Mouse (Mus musculus) T-helper 2 cell (primary cell): ENCODE results near the gene Slc43a1.
"Not testable (repeated sequence)": the region's sequence is repeated elsewhere in the genome, so short reads cannot be mapped to it uniquely, and the experiment has no call there.

Experiments
- in situ Hi-C: fragments of 300-600 bp; cut with MboI, MseI; formaldehyde crosslinking; loops from one replicate; pipeline ENCODE4 v1.15.1; 2025; ENCODE audit warnings: high pct_unique_total_duplicates

The Slc43a1 gene

DNA sequence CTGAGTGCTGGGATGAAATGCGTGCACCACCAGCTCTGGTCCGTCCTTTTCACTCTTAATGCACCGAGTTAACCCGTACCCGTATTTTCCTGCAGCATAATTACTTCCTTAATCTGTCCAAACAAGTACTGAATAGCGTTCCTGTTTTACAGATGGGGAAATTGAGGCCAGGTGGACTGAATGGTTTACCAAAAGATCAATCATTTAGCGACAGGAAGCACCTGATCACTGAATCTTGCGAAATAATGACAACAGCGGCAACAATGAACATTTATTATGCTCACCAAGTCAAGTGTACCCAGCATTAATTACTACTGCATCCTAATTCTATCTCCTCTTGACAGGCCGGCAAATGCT lies at the start of gene Slc43a1:
TSS of gene Slc43a1 (plus strand) at position 258 of the 357 bp plus-strand sequence.
- in situ Hi-C loops: loop anchor here (5.0 to 10.0 kb wide), 2 partner anchors 46 to 199 kb away; partner anchors contain the start of genes P2rx3, Rtn4rl2 and Ssrp1

DNA sequence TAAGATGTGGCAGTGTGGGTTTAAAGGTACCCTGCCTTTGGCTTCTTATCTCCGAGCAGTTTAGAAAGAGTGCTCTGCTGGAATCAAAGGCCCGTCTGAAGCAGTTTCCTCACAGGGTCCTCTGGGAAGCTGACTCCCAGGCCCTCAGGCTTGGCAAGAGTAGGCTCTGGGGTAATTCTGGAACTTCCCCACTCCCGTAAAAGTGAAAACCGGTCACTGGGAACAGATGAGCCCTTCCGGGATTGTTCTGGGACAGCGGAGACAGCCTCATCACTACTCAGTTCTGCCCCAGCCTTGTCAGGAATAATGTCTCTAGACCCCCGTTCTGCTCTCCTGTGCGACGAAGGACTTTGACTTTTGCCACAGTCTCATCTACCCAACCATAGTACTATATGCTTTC lies 48.2 kb upstream of the Slc43a1 start:
- in situ Hi-C loops: no loop called here

DNA sequence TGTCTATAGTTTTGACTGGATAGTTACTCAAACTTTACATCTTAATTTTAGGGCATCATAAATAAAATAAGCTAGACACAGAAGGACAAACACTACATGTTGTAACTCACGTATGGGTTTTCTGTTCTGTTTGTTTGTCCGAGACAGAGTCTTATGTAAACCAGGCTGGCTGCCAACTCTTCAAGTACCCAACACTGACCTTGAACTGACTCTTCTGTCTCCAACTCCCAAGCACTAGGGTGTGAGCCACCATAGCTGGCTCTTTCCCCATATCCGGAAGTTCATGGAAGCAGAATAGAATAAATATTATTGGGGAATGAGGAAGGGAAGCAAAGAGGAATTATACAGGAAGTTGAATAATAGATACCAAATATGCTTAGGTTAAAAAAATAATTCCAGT lies 46.1 kb upstream of the Slc43a1 start:
- in situ Hi-C loops: no loop called here

DNA sequence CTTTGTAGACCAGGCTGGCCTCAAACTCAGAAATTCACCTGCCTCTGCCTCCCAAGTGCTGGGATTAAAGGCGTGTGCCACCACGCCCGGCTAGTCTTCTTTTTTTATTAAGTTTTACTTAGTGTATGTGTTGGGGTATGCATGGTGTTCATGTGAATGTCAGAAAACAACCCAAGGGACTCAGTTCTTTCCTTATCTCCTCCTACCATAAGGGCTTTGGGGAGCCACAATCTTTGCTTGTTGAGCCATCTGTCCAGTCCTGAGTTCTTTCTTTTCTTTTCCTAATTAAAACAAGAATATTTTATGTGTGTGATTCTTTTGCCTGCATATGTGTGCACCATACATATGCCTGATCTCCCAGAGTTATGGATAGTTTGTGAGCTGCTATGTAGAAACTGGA lies 45.5 kb upstream of the Slc43a1 start:
- in situ Hi-C loops: no loop called here

DNA sequence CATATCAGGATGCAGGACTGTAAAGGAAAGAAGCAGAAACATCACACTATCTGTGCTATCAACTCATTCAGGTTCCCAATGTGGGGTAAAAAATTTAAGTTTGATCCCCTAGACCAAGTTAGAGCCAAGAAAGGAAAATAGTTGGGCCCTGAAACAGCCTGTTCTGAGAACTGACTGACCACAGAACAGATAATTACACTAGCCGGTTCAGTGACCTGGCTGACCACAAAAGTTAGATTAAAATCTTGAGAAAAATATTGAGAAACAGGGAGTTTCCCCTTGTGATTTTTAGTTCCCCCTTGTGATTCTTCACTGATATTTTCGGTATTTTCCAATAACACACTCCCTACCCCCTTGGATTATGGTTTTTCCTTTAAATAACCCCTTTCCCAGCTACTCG lies 44.8 kb upstream of the Slc43a1 start:
- in situ Hi-C loops: no loop called here

DNA sequence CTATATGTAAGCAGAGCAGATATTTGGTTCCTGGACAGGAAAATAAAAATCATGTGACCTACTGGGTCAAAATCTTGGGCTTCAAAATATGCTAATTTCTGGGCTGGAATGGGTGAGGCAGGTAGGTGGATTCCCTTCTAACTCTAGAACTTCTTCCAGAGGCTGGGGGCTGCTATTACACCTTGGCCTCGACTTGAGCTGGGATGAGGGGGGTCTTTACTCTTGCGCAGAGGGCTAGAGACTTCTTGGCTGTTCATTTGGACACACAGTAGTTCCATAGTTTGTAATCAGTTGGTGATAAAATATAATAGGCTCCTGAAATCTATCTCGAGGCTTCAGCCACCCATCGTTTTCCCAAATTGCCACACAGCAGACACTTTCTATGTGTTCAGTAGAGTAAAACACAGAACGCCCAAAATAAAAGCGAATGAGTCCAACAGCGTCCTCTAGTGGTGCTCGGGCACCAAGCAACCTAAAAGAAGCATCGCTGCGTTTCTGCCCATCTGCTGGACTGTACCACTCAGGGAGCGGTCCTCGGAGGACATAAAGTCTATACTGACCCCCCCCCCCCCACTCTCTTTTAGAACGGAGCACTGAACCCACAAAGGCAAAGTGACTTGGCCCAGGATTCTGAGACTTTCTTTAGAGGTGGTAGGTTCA lies 40.7 kb upstream of the Slc43a1 start:
- in situ Hi-C loops: no loop called here

DNA sequence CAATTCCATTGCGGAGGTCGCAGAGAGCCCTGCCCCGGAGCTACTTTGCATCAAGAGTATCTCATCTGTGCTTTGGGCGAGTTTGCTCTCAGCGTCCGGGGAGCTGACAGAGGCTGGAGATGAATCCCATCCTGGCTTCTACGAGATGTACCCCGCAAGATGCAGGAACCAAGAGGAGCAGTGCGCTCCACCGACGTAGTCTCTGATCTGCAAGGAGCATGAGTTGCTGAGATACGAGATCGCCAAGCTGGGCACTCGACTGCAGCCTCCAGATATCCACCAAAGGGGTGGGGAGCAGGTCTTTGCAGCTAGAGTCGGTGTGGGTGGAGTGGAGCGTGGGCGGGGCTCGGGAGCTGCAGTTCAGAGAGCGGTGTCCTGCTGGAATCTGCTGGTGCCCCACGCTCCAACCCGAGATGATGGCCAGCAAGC lies 40.1 kb upstream of the Slc43a1 start, which contains the start of gene Ube2l6:
TSS of gene Ube2l6 (plus strand) at position 336 of the 429 bp plus-strand sequence.
- in situ Hi-C loops: no loop called here

DNA sequence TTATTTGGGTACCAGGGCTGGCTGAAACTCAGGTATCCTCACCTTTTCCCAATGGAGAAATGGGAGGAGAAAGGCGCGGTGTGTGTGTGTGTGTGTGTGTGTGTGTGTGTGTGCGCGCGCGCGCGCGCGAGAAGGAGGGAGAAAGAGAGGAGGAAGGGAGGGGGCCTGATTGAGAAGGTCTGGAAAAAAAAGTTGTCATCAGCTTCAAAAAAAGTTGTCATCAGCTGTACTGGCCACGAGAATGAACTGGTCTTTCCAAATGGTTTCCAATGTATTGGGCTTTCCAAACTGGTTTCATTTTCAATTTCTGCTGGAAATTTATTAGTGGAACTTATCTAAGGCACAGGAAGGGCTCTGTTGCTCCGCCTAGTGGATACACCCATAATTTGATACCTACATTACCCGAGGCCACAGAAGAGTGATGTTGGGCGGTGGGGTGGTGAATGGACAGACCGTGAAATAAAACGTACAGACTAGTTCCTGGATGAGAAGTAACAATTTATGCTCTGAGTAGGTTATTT lies 39.5 kb upstream of the Slc43a1 start:
- in situ Hi-C loops: no loop called here

DNA sequence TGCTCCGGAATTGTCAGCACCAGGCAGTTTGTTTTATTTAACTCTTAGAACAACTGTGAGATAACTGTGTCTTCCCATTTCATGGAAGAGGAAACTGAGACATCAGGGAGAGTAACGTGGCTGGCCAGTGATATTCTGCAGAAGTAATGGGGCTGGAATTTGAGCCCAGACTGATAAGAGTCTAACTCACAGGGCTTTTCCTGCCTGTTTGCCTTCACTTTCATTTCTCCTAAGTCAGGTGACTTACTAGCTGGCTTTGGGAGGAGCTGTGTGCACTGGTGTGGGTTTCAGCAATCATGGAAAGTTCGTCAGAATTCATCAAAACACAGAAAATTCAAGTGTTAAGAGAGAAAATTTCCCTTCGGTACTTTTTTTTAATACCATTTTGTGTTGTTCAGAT lies 38.3 kb upstream of the Slc43a1 start:
- in situ Hi-C loops: no loop called here

DNA sequence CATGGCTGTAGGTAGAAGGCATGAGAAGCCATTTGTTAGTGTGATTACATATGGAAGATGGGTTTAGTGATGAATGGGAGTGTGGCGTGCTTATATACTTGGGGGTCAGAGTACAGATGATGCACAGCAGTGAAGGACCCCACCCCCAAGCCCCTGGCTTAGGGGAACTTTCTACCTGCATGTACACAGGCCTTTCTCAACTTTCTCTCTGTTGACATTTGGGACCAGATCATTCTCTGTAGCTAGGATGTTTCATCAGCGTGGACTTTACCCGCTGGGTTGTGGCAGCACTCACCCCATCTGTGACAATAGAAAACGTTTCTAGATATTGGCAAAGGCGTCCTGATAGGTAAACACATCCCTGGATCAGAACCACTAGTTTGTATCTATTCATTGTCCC lies 37.4 kb upstream of the Slc43a1 start:
- in situ Hi-C loops: not testable (repeated sequence)

DNA sequence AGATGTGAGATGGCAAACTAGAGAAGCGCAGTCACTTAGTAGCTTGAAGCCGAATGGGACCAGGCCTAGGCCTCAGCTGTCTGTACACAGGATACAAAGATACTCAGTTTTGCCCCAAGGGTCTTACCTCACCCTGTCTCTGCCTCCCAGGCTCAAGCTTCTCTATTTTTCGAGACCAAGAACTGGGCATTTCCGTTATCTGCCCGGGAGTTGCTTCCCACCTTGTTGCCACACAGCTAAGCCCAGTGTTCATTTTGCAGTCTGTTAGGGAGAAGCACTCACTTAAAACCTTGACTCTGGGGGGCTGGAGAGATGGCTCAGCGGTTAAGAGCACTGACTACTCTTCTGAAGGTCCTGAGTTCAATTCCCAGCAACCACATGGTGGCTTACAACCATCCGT lies 34.7 kb upstream of the Slc43a1 start:
- in situ Hi-C loops: no loop called here

DNA sequence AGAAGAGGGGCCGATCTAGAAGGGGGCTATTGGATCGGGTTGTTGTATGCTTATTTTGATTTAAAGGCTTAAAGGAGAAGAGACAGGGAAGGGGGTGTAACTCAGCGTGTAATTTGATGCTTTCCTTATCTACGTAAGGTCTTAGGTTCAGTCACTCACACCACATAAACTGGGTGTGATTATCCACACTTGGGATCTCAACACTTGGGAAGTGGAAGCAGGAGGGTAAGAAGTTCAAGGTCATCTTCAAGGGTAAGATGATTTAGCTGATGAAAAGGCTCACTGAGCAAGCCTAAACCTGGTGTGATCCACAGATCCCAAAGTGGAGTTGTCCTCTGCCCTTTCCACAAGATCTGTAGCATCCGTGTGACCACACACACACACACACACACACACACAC lies 32.1 kb upstream of the Slc43a1 start:
- in situ Hi-C loops: no loop called here

DNA sequence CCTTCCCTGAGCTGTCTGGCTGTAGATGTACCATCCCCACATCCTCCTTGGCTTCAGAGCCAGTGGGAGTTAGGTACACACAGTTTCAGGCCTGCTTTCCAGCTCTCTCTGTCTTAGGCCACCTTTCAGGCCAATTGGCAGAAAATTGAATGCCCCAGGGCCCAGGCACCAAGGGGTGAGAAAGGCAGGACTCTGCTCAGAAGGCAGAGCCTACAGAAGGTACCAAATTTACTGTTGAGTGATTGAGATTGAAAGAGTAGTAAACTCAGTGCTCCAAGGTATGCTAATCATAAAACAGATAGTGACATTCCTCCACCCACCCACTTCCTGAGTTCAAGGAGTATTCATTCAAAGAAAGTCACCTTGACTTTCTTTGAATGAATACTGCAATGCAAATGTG lies 29.3 kb upstream of the Slc43a1 start:
- in situ Hi-C loops: no loop called here

DNA sequence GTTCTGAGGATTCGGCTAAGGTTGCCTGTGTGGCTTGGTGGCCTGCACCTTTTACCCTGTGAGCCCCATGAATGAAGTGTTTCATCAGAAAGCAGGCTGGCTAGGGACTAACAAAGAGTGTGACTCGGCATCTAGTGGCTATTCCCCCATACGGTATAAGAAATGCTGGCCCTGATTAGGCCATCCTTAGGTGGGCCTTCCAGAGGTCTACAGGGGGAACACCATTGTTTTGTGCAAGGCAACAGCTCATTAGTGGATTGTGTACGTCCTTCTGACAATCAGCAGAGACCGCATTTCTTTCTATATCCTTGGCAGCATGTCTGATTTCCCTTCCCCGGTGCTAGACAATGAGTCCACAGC lies 28.1 kb upstream of the Slc43a1 start:
- in situ Hi-C loops: no loop called here

DNA sequence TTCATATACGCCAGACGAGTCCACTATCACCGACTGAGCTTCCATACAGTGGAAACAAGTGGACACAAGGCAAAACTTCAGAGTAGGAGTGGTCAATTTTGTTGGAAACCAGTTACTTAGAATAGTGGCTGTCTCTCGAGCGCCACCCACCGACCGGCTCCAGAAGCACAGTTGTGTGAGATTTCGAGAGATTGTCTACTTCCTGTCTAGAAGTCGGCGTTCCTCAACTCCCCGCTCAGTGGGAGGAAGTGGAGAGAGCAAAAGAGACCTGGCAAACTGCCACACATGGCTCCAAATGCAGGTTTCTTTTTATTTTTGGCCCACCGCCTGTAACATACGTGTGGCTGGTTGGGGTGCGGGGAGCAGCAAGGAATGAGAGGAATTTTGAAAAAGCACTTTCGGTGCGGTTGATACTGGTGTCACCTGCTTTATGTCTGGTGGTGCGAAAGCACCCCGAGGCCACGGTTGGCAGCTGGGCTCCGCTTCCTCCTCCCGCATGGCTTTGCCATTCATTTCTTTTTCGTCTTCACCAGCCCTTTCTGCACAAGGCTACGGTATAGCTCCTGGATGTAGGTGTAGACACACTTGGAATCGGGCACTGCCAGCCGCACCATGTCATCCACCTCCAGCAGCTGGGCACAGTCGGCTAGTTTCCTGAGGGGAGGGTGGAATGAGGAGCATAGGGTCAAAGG lies 27.6 kb upstream of the Slc43a1 start:
- in situ Hi-C loops: no loop called here

DNA sequence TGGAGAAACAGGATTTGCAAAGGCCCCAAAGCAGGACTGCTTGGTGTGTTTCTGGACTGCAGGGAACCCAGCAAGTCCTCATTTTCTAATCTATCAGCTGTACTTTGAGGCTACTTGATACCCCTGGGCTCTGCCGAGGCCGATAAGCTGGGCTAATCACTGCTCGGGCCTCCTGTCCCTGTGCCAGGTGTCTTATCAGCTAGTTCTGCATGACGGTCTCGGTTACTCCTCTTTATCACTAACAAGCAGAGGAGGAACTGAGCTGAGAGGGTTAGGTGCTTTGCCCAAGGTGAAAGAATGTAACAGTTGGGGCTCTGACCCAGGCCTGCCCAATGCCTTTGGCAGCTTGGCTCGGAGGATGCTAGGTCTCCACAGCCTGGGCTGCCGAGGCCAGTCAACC lies 26.8 kb upstream of the Slc43a1 start:
- in situ Hi-C loops: no loop called here

DNA sequence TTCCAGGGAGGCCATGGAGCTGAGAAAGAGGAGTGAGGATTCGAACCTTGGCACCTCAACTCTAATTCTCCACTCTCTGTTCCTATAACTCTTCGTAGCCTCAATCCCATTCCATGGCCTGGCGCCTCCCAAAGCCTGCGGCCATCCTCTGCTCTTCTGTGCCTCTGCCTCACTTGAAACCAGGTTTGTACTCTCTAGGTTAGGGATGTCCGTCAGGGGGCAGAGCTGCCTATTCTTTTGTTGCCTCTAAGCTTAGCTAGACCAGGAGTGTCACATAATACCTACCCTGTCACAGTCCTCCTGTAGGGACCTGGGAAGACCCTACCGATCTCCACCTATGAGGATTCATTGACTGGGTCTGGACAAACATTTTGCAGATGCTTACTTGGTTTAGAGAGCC lies 26.0 kb upstream of the Slc43a1 start:
- in situ Hi-C loops: no loop called here

DNA sequence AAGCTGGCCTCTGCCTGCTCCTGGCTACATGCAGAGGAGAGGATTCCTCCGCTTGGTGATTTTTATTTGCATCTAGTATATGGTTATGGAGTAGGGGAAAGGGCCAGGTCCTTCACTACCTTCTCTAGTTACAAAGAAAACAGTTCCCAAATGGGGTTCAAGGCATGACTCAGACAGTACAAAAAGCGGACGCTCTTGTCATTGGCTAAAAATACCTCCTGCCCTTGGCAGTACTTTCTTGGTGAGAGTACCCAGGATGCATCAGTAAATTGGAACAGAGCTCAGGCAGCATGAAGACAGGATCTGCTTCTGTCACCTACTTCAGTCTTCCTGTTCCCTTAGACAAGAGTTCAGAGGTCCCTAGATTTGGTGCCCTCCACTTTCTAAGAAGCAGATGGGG lies 18.8 kb upstream of the Slc43a1 start:
- in situ Hi-C loops: no loop called here

DNA sequence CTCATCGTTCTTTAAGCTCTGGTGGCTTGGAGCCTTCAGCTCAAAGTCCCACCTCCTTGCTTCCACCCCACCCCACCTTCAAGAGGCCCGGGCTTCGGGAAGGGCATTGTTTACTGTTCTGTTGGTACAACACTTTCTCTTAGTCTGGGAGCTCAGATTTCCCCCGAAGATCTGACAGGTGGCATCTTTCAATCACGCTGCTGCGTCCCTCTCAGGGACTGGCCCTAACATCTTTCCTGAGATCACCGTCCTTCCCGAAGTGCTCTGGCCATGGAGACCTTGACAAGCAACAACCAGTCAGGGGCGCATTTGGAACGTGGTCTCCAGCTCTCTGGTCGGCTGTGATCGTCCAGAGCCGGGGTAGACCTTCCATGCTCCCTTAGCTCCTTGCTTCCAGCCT lies 16.1 kb upstream of the Slc43a1 start, which contains the start of gene Smtnl1:
TSS of gene Smtnl1 (minus strand) at position 101 of the 400 bp plus-strand sequence.
- in situ Hi-C loops: no loop called here

DNA sequence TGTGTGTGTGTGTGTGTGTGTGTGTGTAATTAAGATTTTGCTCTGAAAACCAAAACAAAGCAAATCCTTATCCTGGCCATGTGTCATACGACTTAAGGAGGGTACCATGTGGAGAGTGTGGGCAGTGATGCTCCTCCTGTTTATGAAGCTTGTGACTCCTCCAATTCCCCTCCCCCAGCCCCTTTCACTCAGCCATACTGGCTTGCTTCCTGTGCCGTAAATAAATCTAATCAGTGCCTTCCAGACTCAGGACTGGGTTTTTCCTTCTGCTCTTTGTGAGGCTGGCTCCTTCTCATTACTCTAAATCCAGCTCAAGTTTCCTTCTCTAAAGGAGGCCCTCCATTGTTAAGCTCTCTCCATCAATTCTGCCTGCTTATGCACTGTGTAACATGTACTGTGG lies 15.4 kb upstream of the Slc43a1 start:
- in situ Hi-C loops: no loop called here

DNA sequence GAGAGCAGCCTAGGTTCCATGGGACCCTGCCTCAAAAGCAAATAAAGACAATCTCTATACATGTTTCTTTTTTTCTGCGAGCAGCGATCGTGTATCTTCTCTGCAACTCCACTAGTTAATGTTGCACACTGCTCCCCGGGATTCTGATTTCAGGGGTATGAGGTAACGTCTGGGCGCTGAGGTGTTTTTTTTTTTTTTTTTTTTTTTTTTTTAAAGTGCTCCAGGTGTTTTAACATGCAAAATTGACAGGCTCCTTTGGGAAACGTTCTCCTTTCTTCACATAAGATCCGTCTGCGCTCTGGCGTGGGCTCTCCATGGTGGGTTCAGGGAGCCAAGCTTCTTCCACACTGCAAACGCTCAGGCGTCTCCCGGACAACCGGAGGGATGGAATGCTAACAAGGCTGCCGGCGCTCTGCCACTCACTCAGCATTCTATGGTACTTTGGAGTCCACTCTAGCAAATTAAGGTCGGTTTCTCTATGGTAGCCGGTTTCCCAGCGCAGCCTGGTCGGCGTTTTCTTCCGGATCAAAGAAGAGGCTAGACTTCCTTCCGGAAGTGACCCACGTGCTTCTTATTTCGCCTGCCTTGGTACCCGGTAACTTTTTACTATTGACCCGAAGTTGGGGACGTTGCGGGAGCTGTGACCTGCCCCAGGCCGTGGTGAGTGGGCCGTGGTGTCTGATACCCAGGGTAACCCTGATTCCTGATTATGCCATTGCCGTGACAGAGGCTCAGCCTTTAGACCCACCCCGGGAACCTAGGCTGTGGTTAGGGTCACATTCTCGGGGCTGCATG lies 12.0 kb upstream of the Slc43a1 start, which contains the start of gene Timm10:
TSS of gene Timm10 (plus strand) at position 510 of the 795 bp plus-strand sequence.
- in situ Hi-C loops: no loop called here

DNA sequence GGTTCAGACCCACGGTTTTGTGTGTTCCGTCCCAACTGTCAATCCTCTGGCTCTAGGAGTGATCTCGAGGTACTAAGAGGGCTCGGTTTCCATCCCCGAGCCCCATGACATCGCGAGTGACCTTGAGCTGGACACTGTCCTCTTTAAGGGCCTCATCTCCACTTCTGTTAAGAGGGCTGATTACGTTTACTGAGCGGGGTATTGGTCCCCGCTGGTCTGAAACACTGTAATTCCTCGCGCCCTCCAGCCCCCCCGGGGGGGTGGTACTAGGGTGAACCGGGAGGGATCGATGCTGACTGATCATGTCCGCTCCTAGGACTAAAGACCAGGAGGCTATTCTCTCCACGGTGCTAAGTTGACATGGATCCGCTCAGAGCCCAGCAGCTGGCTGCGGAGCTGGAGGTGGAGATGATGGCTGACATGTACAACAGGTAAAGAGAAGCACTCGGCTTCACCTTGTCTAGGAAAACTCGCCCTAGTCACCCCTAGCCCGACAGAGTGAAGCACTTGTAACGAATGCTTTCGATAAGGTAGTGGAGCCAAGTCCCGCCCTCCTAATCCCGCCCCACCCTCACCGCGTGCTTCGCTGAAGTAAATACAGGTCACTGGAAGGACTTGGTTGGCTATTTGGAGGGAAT lies 11.2 kb upstream of the Slc43a1 start:
- in situ Hi-C loops: no loop called here
